Mouse (Mus musculus): ENCODE results near the gene Foxk1. TPM values are rescaled to one million over a fixed set of nuclear protein-coding genes. Genes with fewer than 3 reads are reported as not detected.

The Foxk1 gene
- polyA plus RNA-seq, 1 experiment from 2014 or later: 4.1 TPM

DNA sequence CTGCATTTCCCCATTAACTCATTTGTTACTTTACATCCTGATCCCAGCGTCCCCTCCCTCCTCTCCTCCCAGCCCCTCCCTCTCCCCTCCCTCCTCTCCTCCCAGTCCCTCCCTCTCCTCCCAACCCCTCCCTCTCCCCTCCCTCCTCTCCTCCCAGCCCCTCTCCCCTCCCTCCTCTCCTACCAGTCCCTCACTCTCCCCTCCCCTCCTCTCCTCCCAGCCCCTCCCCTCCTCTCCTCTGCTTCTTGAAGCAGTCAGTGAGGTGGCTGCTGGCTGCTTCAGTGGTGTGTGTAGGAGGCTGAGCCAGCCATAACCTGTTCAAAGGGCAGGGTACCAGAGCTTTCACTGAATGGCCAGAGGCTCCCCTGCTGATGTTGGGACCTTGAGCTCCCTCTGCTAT lies 50.5 kb downstream of the Foxk1 start:
- Histone ChIP-seq H3K27ac (ENCODE audit: low read depth, low read length) (no peak overlapping the region), H3K27me3 (ENCODE audit: control insufficient read depth, insufficient read depth, low read length) (no peaks in the 10 kb centered on the region), H3K9ac (ENCODE audit: low read depth, low read length) (no peak overlapping the region), H3K4me2 (replicated peaks; ENCODE audit: low read depth, low read length) (no peak overlapping the region), H3K9me3 (ENCODE audit: control insufficient read depth, low read length) (no peaks in the 10 kb centered on the region), H3K36me3 (ENCODE audit: control insufficient read depth, insufficient read depth, low read length) (peaks cover 11% of the 10 kb centered on the region; the same call in 1 of the 2 replicates), H3K4me3 (ENCODE audit: low read depth, low read length) (no peak overlapping the region), H3K4me1 (replicated peaks; ENCODE audit: control insufficient read depth, insufficient read depth, low read length) (peaks cover 3% of the 10 kb centered on the region; the same call in 1 of the 2 replicates)
- 0 out of 2 replicates have a peak, but pooled peaks have one; percentile 14 for ATAC-seq (ENCODE audit: low FRiP score)
- DNase-seq (ENCODE audit: low spot score): peak; percentile 78
- 0% methylated on average over 1 of the region's 1 CpGs for WGBS

GRCm38 (mm10) chr5:142453742-142454141 lies 52.4 kb downstream of the Foxk1 start:
- ATAC-seq (ENCODE audit: low FRiP score) (no peak), DNase-seq (ENCODE audit: low spot score) (no peak)
- H3K4me2 ChIP-seq (replicated peaks; ENCODE audit: low read depth, low read length): no peak overlapping the region
- no peak overlapping the region for H3K27ac ChIP-seq (ENCODE audit: low read depth, low read length)
- 94% methylated on average over 13 of the region's 13 CpGs for WGBS
- no peak overlapping the region for H3K4me3 ChIP-seq (ENCODE audit: low read depth, low read length)
- H3K4me1 ChIP-seq (replicated peaks; ENCODE audit: control insufficient read depth, insufficient read depth, low read length): no peaks in the 10 kb centered on the region
- H3K9me3 ChIP-seq (ENCODE audit: control insufficient read depth, low read length): no peaks in the 10 kb centered on the region
- no peaks in the 10 kb centered on the region for H3K27me3 ChIP-seq (ENCODE audit: control insufficient read depth, insufficient read depth, low read length)
- no peak overlapping the region for H3K9ac ChIP-seq (ENCODE audit: low read depth, low read length)
- H3K36me3 ChIP-seq (ENCODE audit: control insufficient read depth, insufficient read depth, low read length): peaks cover 15% of the 10 kb centered on the region; the same call in 1 of the 2 replicates

- WGBS: 45% methylated on average over 15 of the region's 15 CpGs
- no peak overlapping the region for H3K4me2 ChIP-seq (replicated peaks; ENCODE audit: low read depth, low read length)
- no peak overlapping the region for H3K27ac ChIP-seq (ENCODE audit: low read depth, low read length)
- peaks cover 16% of the 10 kb centered on the region; the same call in 1 of the 2 replicates for H3K36me3 ChIP-seq (ENCODE audit: control insufficient read depth, insufficient read depth, low read length)
- DNase-seq (ENCODE audit: low spot score): no peak
- H3K27me3 ChIP-seq (ENCODE audit: control insufficient read depth, insufficient read depth, low read length): no peaks in the 10 kb centered on the region
- H3K4me1 ChIP-seq (replicated peaks; ENCODE audit: control insufficient read depth, insufficient read depth, low read length): no peaks in the 10 kb centered on the region
- H3K4me3 ChIP-seq (ENCODE audit: low read depth, low read length): no peak overlapping the region
- no peak overlapping the region for H3K9ac ChIP-seq (ENCODE audit: low read depth, low read length)
- H3K9me3 ChIP-seq (ENCODE audit: control insufficient read depth, low read length): no peaks in the 10 kb centered on the region
- ATAC-seq (ENCODE audit: low FRiP score): no peak
These were observed 55.0 kb downstream of the Foxk1 start for GRCm38 (mm10) chr5:142456318-142456717.

DNA sequence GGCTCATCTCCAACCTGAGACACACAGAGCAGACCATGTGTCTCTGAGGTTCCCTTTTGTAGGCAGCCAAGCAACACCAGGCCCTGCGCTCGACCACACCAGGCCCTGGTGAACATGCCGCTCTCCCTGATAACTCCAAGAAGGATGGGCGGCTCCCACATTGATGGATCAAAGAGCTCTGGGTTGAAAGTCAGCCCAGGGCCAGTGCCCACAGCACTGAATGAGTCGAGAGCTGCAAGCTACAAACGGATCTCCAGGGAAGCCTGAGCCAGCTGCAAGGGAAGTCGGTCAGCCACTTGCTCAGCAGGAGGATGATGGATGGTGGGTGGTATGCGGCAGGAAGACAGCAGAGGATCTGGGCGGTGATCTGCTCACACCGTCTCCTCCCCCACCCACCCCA lies 56.0 kb downstream of the Foxk1 start:
- Histone ChIP-seq H3K27ac (ENCODE audit: low read depth, low read length) (no peak overlapping the region), H3K4me3 (ENCODE audit: low read depth, low read length) (no peak overlapping the region), H3K27me3 (ENCODE audit: control insufficient read depth, insufficient read depth, low read length) (no peaks in the 10 kb centered on the region), H3K4me1 (replicated peaks; ENCODE audit: control insufficient read depth, insufficient read depth, low read length) (no peaks in the 10 kb centered on the region), H3K4me2 (replicated peaks; ENCODE audit: low read depth, low read length) (no peak overlapping the region), H3K9me3 (ENCODE audit: control insufficient read depth, low read length) (no peaks in the 10 kb centered on the region), H3K9ac (ENCODE audit: low read depth, low read length) (no peak overlapping the region), H3K36me3 (ENCODE audit: control insufficient read depth, insufficient read depth, low read length) (peaks cover 14% of the 10 kb centered on the region; the same call in 1 of the 2 replicates)
- DNase-seq (ENCODE audit: low spot score) (no peak), ATAC-seq (ENCODE audit: low FRiP score) (no peak)
- 59% methylated on average over 10 of the region's 10 CpGs for WGBS

- ATAC-seq (ENCODE audit: low FRiP score) (no peak), DNase-seq (ENCODE audit: low spot score) (no peak)
- H3K9me3 ChIP-seq (ENCODE audit: control insufficient read depth, low read length): no peaks in the 10 kb centered on the region
- H3K4me3 ChIP-seq (ENCODE audit: low read depth, low read length): no peak overlapping the region
- H3K9ac ChIP-seq (ENCODE audit: low read depth, low read length): no peak overlapping the region
- 88% methylated on average over 17 of the region's 17 CpGs for WGBS
- H3K27ac ChIP-seq (ENCODE audit: low read depth, low read length): no peak overlapping the region
- no peaks in the 10 kb centered on the region for H3K4me1 ChIP-seq (replicated peaks; ENCODE audit: control insufficient read depth, insufficient read depth, low read length)
- H3K36me3 ChIP-seq (ENCODE audit: control insufficient read depth, insufficient read depth, low read length): peaks cover 10% of the 10 kb centered on the region; the same call in 1 of the 2 replicates
- no peak overlapping the region for H3K4me2 ChIP-seq (replicated peaks; ENCODE audit: low read depth, low read length)
- no peaks in the 10 kb centered on the region for H3K27me3 ChIP-seq (ENCODE audit: control insufficient read depth, insufficient read depth, low read length)
These were observed 57.7 kb downstream of the Foxk1 start for GRCm38 (mm10) chr5:142458791-142459557.

GRCm38 (mm10) chr5:142459834-142460233 lies 58.5 kb downstream of the Foxk1 start:
- DNase-seq (ENCODE audit: low spot score) (no peak), ATAC-seq (ENCODE audit: low FRiP score) (no peak)
- Histone ChIP-seq H3K27me3 (ENCODE audit: control insufficient read depth, insufficient read depth, low read length) (no peaks in the 10 kb centered on the region), H3K9me3 (ENCODE audit: control insufficient read depth, low read length) (no peaks in the 10 kb centered on the region), H3K4me3 (ENCODE audit: low read depth, low read length) (no peak overlapping the region), H3K9ac (ENCODE audit: low read depth, low read length) (no peak overlapping the region), H3K4me2 (replicated peaks; ENCODE audit: low read depth, low read length) (no peak overlapping the region), H3K4me1 (replicated peaks; ENCODE audit: control insufficient read depth, insufficient read depth, low read length) (no peaks in the 10 kb centered on the region), H3K27ac (ENCODE audit: low read depth, low read length) (no peak overlapping the region), H3K36me3 (ENCODE audit: control insufficient read depth, insufficient read depth, low read length) (peaks cover 10% of the 10 kb centered on the region; the same call in 1 of the 2 replicates)
- WGBS: 75% methylated on average over 5 of the region's 5 CpGs

DNA sequence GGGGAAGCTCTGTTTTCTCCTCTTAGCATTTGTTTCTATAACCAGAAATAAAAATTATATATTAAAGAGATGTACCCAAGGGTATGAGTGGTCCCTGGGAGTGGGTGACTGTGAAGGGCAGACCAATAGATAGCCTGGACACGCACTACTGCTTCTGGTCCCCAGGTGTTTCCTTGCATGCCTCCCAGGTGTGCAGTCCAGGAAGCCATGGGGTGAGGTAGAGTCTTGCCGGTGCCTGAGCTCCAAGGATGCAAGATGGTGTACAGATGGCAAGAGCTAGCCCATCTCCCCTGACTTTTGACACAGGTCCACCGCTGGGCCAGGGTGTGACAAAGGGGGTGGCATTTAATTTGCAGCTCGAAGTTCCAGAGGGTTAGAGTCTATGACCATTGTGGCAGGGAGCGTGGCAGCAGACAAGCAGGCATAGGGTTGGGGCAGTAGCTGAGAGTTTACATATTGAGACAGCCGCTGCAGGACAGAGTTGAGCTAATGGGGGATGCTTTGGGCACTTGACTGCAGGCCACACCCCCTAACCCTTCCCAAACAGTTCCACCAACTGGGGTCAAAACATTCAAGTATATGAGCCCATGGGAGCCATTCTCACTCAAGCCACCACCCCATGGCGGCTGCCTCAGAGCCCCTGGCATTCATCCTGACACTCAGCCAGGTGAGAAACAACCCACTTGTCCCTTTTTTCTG lies 60.8 kb downstream of the Foxk1 start:
- WGBS: 95% methylated on average over 7 of the region's 7 CpGs
- no peak overlapping the region for H3K4me3 ChIP-seq (ENCODE audit: low read depth, low read length)
- no peaks in the 10 kb centered on the region for H3K27me3 ChIP-seq (ENCODE audit: control insufficient read depth, insufficient read depth, low read length)
- no peak overlapping the region for H3K4me2 ChIP-seq (replicated peaks; ENCODE audit: low read depth, low read length)
- no peak overlapping the region for H3K9ac ChIP-seq (ENCODE audit: low read depth, low read length)
- H3K36me3 ChIP-seq (ENCODE audit: control insufficient read depth, insufficient read depth, low read length): peaks cover 2% of the 10 kb centered on the region; the same call in 1 of the 2 replicates
- no peak for DNase-seq (ENCODE audit: low spot score)
- no peak overlapping the region for H3K27ac ChIP-seq (ENCODE audit: low read depth, low read length)
- H3K4me1 ChIP-seq (replicated peaks; ENCODE audit: control insufficient read depth, insufficient read depth, low read length): no peaks in the 10 kb centered on the region
- no peaks in the 10 kb centered on the region for H3K9me3 ChIP-seq (ENCODE audit: control insufficient read depth, low read length)
- ATAC-seq (ENCODE audit: low FRiP score): no peak

DNA sequence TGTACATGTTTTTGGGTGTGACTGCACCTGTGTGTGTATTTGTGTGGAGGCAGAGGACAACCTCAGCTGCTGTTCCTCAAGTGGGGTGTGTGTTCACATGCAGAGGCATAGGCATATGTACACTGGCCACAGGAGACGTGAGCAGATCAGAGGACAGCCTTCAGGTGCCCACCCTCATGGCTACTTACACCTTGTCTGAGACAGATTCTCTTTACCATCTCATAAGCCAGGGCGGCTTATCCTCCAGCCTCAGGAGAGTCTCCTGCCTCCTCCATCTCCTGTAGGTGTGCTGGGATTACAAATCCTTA lies 61.3 kb downstream of the Foxk1 start:
- Histone ChIP-seq H3K4me1 (replicated peaks; ENCODE audit: control insufficient read depth, insufficient read depth, low read length) (no peaks in the 10 kb centered on the region), H3K9ac (ENCODE audit: low read depth, low read length) (no peak overlapping the region), H3K36me3 (ENCODE audit: control insufficient read depth, insufficient read depth, low read length) (peaks cover 2% of the 10 kb centered on the region; the same call in 1 of the 2 replicates), H3K4me3 (ENCODE audit: low read depth, low read length) (no peak overlapping the region), H3K27ac (ENCODE audit: low read depth, low read length) (no peak overlapping the region), H3K9me3 (ENCODE audit: control insufficient read depth, low read length) (no peaks in the 10 kb centered on the region), H3K27me3 (ENCODE audit: control insufficient read depth, insufficient read depth, low read length) (no peaks in the 10 kb centered on the region), H3K4me2 (replicated peaks; ENCODE audit: low read depth, low read length) (no peak overlapping the region)
- no peak for ATAC-seq (ENCODE audit: low FRiP score)
- DNase-seq (ENCODE audit: low spot score): no peak
- 90% methylated on average over 2 of the region's 2 CpGs for WGBS

Data from hindbrain, embryonic 11.5 days (tissue).